Mouse (Mus musculus) heart, embryonic 11.5 days (tissue): ENCODE measurements at regions not wholly inside any gene's neighbourhood (a gene's known extent, or its start where the extent isn't known, plus 50 kb on each side); places are given as distances from the start of the nearest gene placed in this dataset.

Source experiments
- ATAC-seq: fragments of 200-750 bp; cut with Nextera tagmentation; replicated peaks from 2 replicates; pipeline ENCODE4 v1.8.0; 2017; ENCODE audit warnings: moderate library complexity; ENCODE audit not compliant: insufficient number of reproducible peaks, low FRiP score, low TSS enrichment
- H3K27ac ChIP-seq: fragments of 300-500 bp; sonication (generic); 2 replicates; pipeline ENCODE4 v1.5.1; 2014; ENCODE audit warnings: mild to moderate bottlenecking, low read depth, low read length
- H3K27me3 ChIP-seq: fragments of 300-500 bp; sonication (generic); 2 replicates; pipeline ENCODE4 v1.6.1; 2014; ENCODE audit warnings: mild to moderate bottlenecking, low read length, mixed read lengths; ENCODE audit not compliant: control insufficient read depth, insufficient read depth
- H3K36me3 ChIP-seq: fragments of 300-500 bp; sonication (generic); 2 replicates; pipeline ENCODE4 v1.6.1; 2014; ENCODE audit warnings: mild to moderate bottlenecking, low read length, moderate library complexity, mixed read lengths; ENCODE audit not compliant: control insufficient read depth, insufficient read depth
- H3K4me1 ChIP-seq: fragments of 300-500 bp; sonication (generic); 2 replicates; pipeline ENCODE4 v1.6.1; 2014; ENCODE audit warnings: low read length; ENCODE audit not compliant: control insufficient read depth, insufficient read depth
- H3K4me2 ChIP-seq: fragments of 300-500 bp; sonication (generic); 2 replicates; pipeline ENCODE4 v1.6.1; 2014; ENCODE audit warnings: mild to moderate bottlenecking, moderate library complexity
- H3K4me3 ChIP-seq: fragments of 300-500 bp; sonication (generic); 2 replicates; pipeline ENCODE4 v1.5.1; 2014; ENCODE audit warnings: low read depth, low read length
- H3K9ac ChIP-seq: fragments of 300-500 bp; sonication (generic); 2 replicates; pipeline ENCODE4 v1.6.1; 2014; ENCODE audit warnings: mild to moderate bottlenecking, low read depth, low read length, moderate library complexity
- H3K9me3 ChIP-seq: fragments of 300-500 bp; sonication (generic); replicated peaks from 2 replicates; pipeline ENCODE4 v1.6.1; 2016; ENCODE audit warnings: low read length; ENCODE audit not compliant: control insufficient read depth
- WGBS: fragments of 180-500 bp; shearing (Covaris S2); extraction: QIAGEN DNeasy Blood & Tissue Kit; methylation state at CpG from one replicate; pipeline ENCODE4 v1.1.7; 2014; ENCODE audit not compliant: insufficient replicate concordance; 5-methylcytosine and 5-hydroxymethylcytosine counted together

DNA sequence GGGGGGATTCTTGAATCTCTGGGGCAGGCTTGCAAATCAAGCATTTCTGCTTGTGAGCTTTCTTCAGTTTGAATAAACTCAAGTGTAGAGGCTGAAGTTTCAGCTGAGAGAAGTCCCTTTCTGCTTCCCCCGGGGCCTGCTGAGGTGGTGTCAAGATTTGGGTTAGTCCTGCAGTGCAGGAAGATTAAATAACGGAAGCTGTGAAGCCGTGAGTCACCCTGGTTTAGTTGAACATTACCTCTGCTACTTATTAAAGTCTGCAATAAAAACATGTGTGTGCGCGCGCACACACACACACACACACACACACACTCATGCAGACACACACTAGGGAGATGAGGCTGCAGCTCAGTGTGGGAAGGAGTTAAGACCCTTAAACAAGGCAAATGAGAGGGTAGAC, 556.7 kb downstream of the Rnf144a start:
- ATAC-seq: no peak
- Histone ChIP-seq H3K4me3 (no peak overlapping the region), H3K27me3 (no peaks in the 10 kb centered on the region), H3K27ac (no peak overlapping the region), H3K9ac (no peak overlapping the region), H3K4me2 (no peak overlapping the region), H3K4me1 (no peaks in the 10 kb centered on the region), H3K36me3 (no peaks in the 10 kb centered on the region), H3K9me3 (no peaks in the 10 kb centered on the region)
- 84% methylated on average over 6 of the region's 6 CpGs for WGBS

DNA sequence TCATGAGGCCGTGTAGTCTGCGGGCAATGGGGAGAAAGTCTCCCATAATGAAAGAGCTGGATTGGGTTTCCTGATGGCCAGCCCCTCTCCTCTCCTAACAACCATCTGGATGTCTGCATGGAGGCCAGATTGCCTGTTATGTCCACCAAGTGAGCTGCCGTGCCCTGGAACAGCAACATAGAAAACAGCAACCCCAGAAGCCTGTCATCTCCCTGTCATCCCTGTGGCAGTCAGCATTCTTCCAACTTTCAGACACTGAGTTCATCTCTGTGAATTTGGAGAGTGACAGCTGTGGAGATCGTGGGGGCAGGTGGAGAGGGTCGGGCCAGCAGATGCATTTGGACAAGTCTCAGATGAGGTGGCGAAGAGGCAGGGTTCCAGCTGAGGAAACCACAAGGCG, 585.0 kb downstream of the Rnf144a start:
- ATAC-seq: no peak
- Histone ChIP-seq H3K4me2 (no peak overlapping the region), H3K9me3 (no peaks in the 10 kb centered on the region), H3K4me3 (no peak overlapping the region), H3K27me3 (no peaks in the 10 kb centered on the region), H3K36me3 (no peaks in the 10 kb centered on the region), H3K4me1 (no peaks in the 10 kb centered on the region), H3K9ac (no peak overlapping the region), H3K27ac (no peak overlapping the region)
- 77% methylated on average over 7 of the region's 7 CpGs for WGBS

DNA sequence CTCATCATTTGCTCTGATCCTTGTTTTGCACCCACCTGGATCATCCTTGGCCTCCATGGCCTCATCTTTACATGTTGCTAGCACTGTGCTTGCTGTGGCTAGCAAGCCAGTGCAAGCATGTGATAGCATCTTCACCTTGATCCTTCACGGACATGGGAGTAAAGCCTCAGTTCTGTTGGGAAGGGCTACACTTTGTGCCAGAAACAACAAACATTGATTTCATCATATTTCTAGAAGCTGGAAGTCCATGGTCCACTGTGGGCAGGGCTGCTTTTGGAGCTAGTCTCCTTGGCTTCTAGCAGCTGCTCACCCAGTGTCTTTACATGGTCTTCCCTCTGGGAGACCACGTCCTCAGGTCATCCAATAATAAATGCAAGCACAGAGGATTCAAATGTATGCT, 587.1 kb downstream of the Rnf144a start:
- H3K36me3 ChIP-seq: no peaks in the 10 kb centered on the region
- no peak for ATAC-seq
- H3K4me1 ChIP-seq: no peaks in the 10 kb centered on the region
- H3K4me2 ChIP-seq: no peak overlapping the region
- 87% methylated on average over 2 of the region's 2 CpGs for WGBS
- no peak overlapping the region for H3K9ac ChIP-seq
- no peak overlapping the region for H3K4me3 ChIP-seq
- no peaks in the 10 kb centered on the region for H3K9me3 ChIP-seq
- no peaks in the 10 kb centered on the region for H3K27me3 ChIP-seq
- H3K27ac ChIP-seq: no peak overlapping the region

DNA sequence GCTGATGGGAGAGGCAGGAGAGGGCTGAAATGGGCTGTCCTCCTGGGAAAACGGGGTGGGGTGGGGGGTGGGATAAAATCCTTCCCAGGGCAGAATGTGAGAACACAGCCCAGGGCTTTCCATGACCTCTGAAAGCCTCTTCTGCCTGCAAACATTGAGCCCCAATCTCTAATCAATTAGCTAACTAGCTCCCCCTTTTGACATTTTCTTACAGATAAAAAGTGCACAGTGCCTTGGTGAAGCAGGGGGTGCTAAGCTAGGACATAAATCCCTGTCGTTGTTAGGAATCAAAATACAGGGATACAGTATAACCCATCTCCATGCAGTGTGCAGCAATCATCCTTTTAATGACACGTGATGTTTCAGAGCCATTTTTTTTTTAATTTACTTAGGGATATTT, 588.1 kb downstream of the Rnf144a start:
- Histone ChIP-seq H3K4me3 (no peak overlapping the region), H3K4me2 (no peak overlapping the region), H3K27me3 (no peaks in the 10 kb centered on the region), H3K4me1 (no peaks in the 10 kb centered on the region), H3K9ac (no peak overlapping the region), H3K9me3 (no peaks in the 10 kb centered on the region), H3K27ac (no peak overlapping the region), H3K36me3 (no peaks in the 10 kb centered on the region)
- WGBS: 26% methylated on average over 3 of the region's 3 CpGs
- ATAC-seq: no peak

DNA sequence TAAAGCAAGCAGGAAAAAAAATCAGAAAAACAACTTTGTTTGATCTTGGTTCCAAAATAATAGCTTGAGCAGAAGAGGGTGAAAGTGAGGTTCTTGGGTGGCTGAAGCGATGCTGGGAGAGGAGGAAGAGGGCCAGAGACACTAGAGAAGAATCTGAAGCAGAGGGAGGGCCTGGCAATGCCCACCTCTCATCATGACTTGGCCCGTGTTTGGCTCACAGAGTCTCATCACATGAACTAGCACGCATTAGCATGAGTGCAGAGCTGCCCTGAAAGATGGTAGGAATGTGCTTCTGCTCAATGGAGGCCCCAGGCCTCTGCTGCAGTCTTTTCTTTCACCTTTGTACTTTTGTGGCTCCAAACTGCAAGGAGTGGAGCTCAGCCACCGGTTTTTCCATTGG, 588.6 kb downstream of the Rnf144a start:
- H3K9me3 ChIP-seq: no peaks in the 10 kb centered on the region

DNA sequence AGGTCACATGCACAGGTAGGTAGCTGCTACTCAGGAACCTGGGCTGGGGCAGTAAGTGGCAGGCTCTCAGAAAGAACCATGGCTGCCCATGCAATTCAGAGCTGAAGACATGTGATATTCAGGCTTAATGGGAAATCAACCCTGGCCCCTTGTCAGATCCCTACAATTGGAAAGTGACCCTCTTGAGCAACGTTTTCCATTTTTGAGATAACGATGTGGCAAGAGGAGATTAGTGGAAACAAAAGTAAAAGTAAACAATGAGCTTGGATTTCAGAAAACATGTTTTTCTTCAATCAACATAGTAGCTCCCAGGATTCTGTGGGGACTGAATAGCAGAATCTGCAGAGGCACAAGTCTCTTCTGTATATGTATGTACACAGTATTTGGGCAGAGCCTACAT, 598.8 kb downstream of the Rnf144a start:
- no peak overlapping the region for H3K27ac ChIP-seq
- H3K4me1 ChIP-seq: no peaks in the 10 kb centered on the region
- H3K4me3 ChIP-seq: no peak overlapping the region
- no peak for ATAC-seq
- 37% methylated on average over 2 of the region's 2 CpGs for WGBS
- no peaks in the 10 kb centered on the region for H3K36me3 ChIP-seq
- H3K27me3 ChIP-seq: no peaks in the 10 kb centered on the region
- no peak overlapping the region for H3K4me2 ChIP-seq
- H3K9ac ChIP-seq: no peak overlapping the region
- H3K9me3 ChIP-seq: no peaks in the 10 kb centered on the region

More for the DNA sequence above, 588.6 kb downstream of the Rnf144a start:
- no peaks in the 10 kb centered on the region for H3K4me1 ChIP-seq
- H3K36me3 ChIP-seq: no peaks in the 10 kb centered on the region
- no peak for ATAC-seq
- H3K9ac ChIP-seq: no peak overlapping the region
- H3K4me3 ChIP-seq: no peak overlapping the region
- WGBS: 55% methylated on average over 4 of the region's 4 CpGs
- no peak overlapping the region for H3K27ac ChIP-seq
- H3K27me3 ChIP-seq: no peaks in the 10 kb centered on the region
- no peak overlapping the region for H3K4me2 ChIP-seq

DNA sequence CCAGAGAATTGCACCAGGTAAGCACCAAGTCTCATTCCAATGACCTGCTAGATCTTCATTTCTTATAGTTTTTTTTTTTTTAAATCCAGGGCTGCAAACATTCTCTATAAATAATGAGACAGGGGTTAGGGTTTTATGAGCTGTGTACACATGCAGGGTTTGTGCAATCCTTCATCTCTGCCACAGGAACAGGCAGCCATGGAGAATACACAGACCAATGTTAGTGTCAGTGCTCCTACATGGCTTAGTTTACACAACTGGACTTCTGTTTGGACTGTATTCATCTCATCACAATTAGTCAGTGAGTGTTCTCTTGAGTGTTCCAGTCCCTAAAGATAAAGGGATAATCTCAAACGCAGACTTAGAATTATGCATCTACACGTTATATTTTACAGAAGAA, 620.0 kb downstream of the Rnf144a start:
- ATAC-seq: no peak
- Histone ChIP-seq H3K27me3 (no peaks in the 10 kb centered on the region), H3K4me1 (no peaks in the 10 kb centered on the region), H3K4me3 (no peak overlapping the region), H3K9ac (no peak overlapping the region), H3K36me3 (no peaks in the 10 kb centered on the region), H3K9me3 (no peaks in the 10 kb centered on the region), H3K27ac (no peak overlapping the region), H3K4me2 (no peak overlapping the region)
- WGBS: 71% methylated on average over 2 of the region's 2 CpGs

DNA sequence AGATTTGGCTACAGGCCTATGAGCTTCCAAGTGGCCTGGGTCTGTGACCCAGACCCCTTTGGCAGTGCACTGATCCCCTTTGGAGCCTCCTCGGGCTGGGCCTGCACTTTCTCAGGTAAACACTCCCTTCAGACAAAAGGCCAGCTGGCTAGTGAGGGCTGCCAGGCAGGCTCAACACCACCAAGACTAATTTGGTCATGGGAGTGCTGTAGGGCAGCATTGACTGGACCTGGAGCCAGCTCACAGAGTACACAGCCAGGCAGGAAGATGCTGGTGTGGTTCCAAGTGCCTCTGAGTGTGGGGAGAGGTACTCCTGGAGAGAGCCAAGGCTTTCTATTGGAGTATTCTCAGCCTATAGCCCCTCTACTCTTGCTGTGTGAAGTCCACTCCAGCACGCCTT, 620.5 kb downstream of the Rnf144a start:
- H3K9ac ChIP-seq: no peak overlapping the region
- no peak for ATAC-seq
- H3K4me2 ChIP-seq: no peak overlapping the region
- H3K4me1 ChIP-seq: no peaks in the 10 kb centered on the region
- H3K9me3 ChIP-seq: no peaks in the 10 kb centered on the region
- no peak overlapping the region for H3K4me3 ChIP-seq
- H3K27ac ChIP-seq: no peak overlapping the region
- H3K36me3 ChIP-seq: no peaks in the 10 kb centered on the region
- H3K27me3 ChIP-seq: no peaks in the 10 kb centered on the region
- 54% methylated on average over 2 of the region's 2 CpGs for WGBS

DNA sequence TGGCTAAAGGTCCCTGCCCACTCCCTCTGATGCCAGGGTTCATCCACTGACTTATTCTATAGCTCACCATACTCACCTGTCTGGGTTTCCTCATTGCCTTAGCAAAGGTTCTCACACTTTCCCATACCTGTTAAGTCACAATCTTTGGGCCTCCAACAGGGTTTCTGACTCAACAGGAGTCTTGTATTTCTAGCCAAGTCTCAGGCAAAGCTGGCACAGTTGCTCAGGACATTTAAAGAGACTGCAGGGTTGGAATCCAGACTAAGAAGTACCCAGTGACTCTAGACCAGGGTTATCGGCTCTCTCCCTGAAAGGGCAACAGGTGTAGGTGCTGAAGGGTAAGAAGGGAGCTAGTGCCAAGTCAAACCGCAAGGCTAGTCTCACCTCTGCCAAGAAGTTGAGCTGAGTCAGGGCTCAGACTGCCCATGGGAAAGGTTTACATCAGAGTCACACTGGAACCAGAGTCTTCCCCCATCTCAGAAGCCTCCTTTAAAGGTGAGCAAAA, 622.4 kb downstream of the Rnf144a start:
- 84% methylated on average over 2 of the region's 2 CpGs for WGBS
- H3K27me3 ChIP-seq: no peaks in the 10 kb centered on the region
- no peak overlapping the region for H3K27ac ChIP-seq
- H3K4me2 ChIP-seq: no peak overlapping the region
- ATAC-seq: no peak
- H3K9me3 ChIP-seq: no peaks in the 10 kb centered on the region
- no peaks in the 10 kb centered on the region for H3K36me3 ChIP-seq
- no peaks in the 10 kb centered on the region for H3K4me1 ChIP-seq
- no peak overlapping the region for H3K9ac ChIP-seq
- H3K4me3 ChIP-seq: no peak overlapping the region
